ENCODE assay signal across 14 mouse cellular contexts in the genomic region with DNA sequence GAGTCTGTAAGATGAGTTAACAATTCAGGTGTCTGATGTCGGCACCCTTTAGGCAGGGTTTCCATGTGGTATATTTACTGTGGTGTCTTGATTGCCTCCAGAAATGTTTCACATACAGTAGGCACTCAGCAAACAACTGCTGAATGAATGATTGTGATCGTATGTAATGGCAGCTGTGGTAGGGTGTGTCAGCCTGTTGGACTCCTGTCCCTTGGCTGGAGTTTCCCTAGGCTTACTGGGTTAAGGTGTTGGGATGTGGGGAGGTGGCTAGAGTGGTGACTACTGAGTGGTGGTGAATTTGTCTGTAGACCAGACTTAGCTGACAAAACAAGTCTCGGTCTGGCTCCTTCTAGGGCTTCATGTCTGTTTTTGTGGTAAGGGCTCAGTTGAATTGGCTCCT. TPM values are rescaled to one million over a fixed set of nuclear protein-coding genes. Genes with fewer than 3 reads are reported as not detected.
"Had no signal": no experiment of that assay in that cellular context is flagged by ENCODE, and none has a peak within 500 bp of the region (broad histone marks: within the 10 kb centered on the region; RNA-seq: fewer than 3 reads in every experiment).

No protein-coding gene starts in this region.

- H3K4me2 ChIP-seq: limb, embryonic 15.5 days; liver, embryonic 12.5 days; lung, embryonic 14.5 days; midbrain, embryonic 12.5 days; neural tube, embryonic 15.5 days had no signal

- ATAC-seq: liver, embryonic 12.5 days; midbrain, embryonic 16.5 days had no signal

- H3K4me3 ChIP-seq: limb, embryonic 15.5 days; liver, embryonic 12.5 days; midbrain, embryonic 12.5 days; neural tube, embryonic 15.5 days had no signal

- DNase-seq: kidney, postnatal 10 days; layer of hippocampus, postnatal 36 days; lung, embryonic 14.5 days; lung, postnatal 10 days; lung, postnatal 4 days; right cerebral cortex, adult 18-20 months; right cerebral cortex, postnatal 25 days had no signal

- H3K9me3 ChIP-seq: limb, embryonic 15.5 days; liver, embryonic 12.5 days; midbrain, embryonic 12.5 days; neural tube, embryonic 15.5 days had no signal

- H3K27me3 ChIP-seq: limb, embryonic 15.5 days; liver, embryonic 12.5 days; midbrain, embryonic 12.5 days; neural tube, embryonic 15.5 days had no signal

- H3K9ac ChIP-seq: limb, embryonic 15.5 days; liver, embryonic 12.5 days; lung, embryonic 14.5 days; midbrain, embryonic 12.5 days; neural tube, embryonic 15.5 days had no signal

- H3K27ac ChIP-seq: limb, embryonic 15.5 days; liver, embryonic 12.5 days; midbrain, embryonic 12.5 days; neural tube, embryonic 15.5 days had no signal

RNA-seq across cellular contexts. Expression of gene Ttc9b, which starts 43.3 kb away (rescaled TPM):
- total RNA-seq: megakaryocyte-erythroid progenitor cell, adult 5-6 weeks had no signal
- polyA plus RNA-seq: liver, embryonic 12.5 days; liver, embryonic 16.5 days had no signal
